Mouse (Mus musculus) cerebellum, adult 8-10 months (tissue): Measurements from ENCODE around the gene Ppm1e.

ENCODE experiments used
- DNase-seq: peaks from one replicate; pipeline ENCODE4 v3.0.0; 2022

Gene Ppm1e

GRCm38 (mm10) chr11:87247494-87247866 lies 111.3 kb downstream of the Ppm1e start:
- no peak for DNase-seq

GRCm38 (mm10) chr11:87246724-87247493 lies 111.9 kb downstream of the Ppm1e start:
- DNase-seq, result no peak

GRCm38 (mm10) chr11:87246107-87246651 lies 112.6 kb downstream of the Ppm1e start:
- DNase-seq, result no peak

GRCm38 (mm10) chr11:87245171-87245840 lies 113.5 kb downstream of the Ppm1e start:
- DNase-seq, result no peak

- DNase-seq, result no peak
Observed at GRCm38 (mm10) chr11:87241256-87241655, 117.6 kb downstream of the Ppm1e start.

GRCm38 (mm10) chr11:87240833-87241215 lies 118.0 kb downstream of the Ppm1e start:
- DNase-seq, result no peak

GRCm38 (mm10) chr11:87240141-87240832 lies 118.5 kb downstream of the Ppm1e start:
- DNase-seq, result no peak

GRCm38 (mm10) chr11:87238891-87239530 lies 119.8 kb downstream of the Ppm1e start:
- DNase-seq, result no peak

GRCm38 (mm10) chr11:87235486-87235872 lies 123.3 kb downstream of the Ppm1e start:
- DNase-seq, result no peak

GRCm38 (mm10) chr11:87234743-87235485 lies 123.9 kb downstream of the Ppm1e start:
- DNase-seq, result no peak

GRCm38 (mm10) chr11:87233377-87233776 lies 125.4 kb downstream of the Ppm1e start:
- DNase-seq, result no peak

GRCm38 (mm10) chr11:87227056-87227455 lies 131.8 kb downstream of the Ppm1e start:
- no peak for DNase-seq

GRCm38 (mm10) chr11:87222686-87223085 lies 136.1 kb downstream of the Ppm1e start:
- peak; percentile 20 for DNase-seq

GRCm38 (mm10) chr11:87212313-87212712 lies 146.5 kb downstream of the Ppm1e start:
- DNase-seq, result no peak
